Mouse (Mus musculus) stomach, postnatal 0 days (tissue): ENCODE data around the gene P2rx7.
A peak's percentile ranks its signal among the peaks of the same experiment; 100 is the strongest.

Experiments
- CTCF ChIP-seq: IDR thresholded peaks from 2 replicates; pipeline ENCODE4 v1.5.1; 2016; ENCODE audit warnings: antibody characterized with exemption, low read depth, mild to moderate bottlenecking, moderate library complexity
- EP300 ChIP-seq: optimal IDR thresholded peaks from 2 replicates; pipeline ENCODE3; 2016; ENCODE audit warnings: antibody characterized with exemption

DNA sequence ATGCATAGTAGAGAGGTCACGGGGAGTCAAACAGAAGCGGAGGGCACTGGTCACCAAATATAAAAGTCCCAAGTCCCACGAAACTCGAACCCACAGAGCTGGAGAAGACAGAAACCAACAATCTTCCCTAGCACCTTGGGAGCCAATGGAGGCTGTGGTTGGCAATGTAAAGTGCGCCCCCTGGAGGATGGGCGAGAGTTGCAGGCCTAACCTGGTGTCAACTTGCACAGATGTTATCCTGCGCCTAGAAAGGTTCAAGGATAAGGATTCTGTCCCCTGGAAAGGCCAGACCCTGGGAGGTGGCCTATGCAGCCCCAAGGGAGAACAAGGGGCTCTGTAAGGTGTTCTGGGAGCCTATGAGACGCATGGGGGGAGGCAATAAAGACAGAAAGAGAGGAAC lies 87.6 kb downstream of the P2rx7 start:
- peak; percentile 85 for TF ChIP-seq CTCF
- no peak for TF ChIP-seq EP300
